Mouse (Mus musculus): Measurements from ENCODE around the gene Tpgs1.
"Not testable (repeated sequence)": the region's sequence is repeated elsewhere in the genome, so short reads cannot be mapped to it uniquely, and the experiment has no call there.

Tpgs1 gene

GRCm38 (mm10) chr10:79691986-79692548, 22.9 kb downstream of the Tpgs1 start:
- DNase-seq (ENCODE audit: low spot score in 2 of 2) = no peak

- no peak for DNase-seq (ENCODE audit: low spot score in 2 of 2)
Measured at GRCm38 (mm10) chr10:79693580-79694378, 24.6 kb downstream of the Tpgs1 start.

GRCm38 (mm10) chr10:79694379-79694655, 25.1 kb downstream of the Tpgs1 start:
- DNase-seq (ENCODE audit: low spot score in 2 of 2) = no peak

GRCm38 (mm10) chr10:79695231-79696128, 26.3 kb downstream of the Tpgs1 start:
- peak; percentile 63 to 73 for DNase-seq (ENCODE audit: low spot score in 2 of 2)

GRCm38 (mm10) chr10:79696129-79696651, 27.0 kb downstream of the Tpgs1 start:
- no peak for DNase-seq (ENCODE audit: low spot score in 2 of 2)

- DNase-seq (ENCODE audit: low spot score in 2 of 2) = no peak
Measured at GRCm38 (mm10) chr10:79697916-79698315, 28.7 kb downstream of the Tpgs1 start.

- no peak for DNase-seq (ENCODE audit: low spot score in 2 of 2)
Measured at GRCm38 (mm10) chr10:79698459-79698858, 29.3 kb downstream of the Tpgs1 start.

- DNase-seq (ENCODE audit: low spot score in 2 of 2) = no peak
Measured at GRCm38 (mm10) chr10:79700676-79701075, 31.5 kb downstream of the Tpgs1 start.

GRCm38 (mm10) chr10:79701443-79702129, 32.4 kb downstream of the Tpgs1 start:
- DNase-seq (ENCODE audit: low spot score in 2 of 2) = peak in 1 of 2 experiments; percentile 56

- DNase-seq (ENCODE audit: low spot score in 2 of 2) = not testable (repeated sequence)
Measured at GRCm38 (mm10) chr10:79702970-79703369, 33.8 kb downstream of the Tpgs1 start.

GRCm38 (mm10) chr10:79703541-79703940, 34.4 kb downstream of the Tpgs1 start:
- no peak for DNase-seq (ENCODE audit: low spot score in 2 of 2)

- DNase-seq (ENCODE audit: low spot score in 2 of 2) = peak; percentile 97 to 99
Measured at GRCm38 (mm10) chr10:79704065-79704969, 35.1 kb downstream of the Tpgs1 start, which contains the start of gene Bsg. Gene Bsg (plus strand): TSS chr10:79704491.

GRCm38 (mm10) chr10:79704970-79705360, 35.8 kb downstream of the Tpgs1 start:
- DNase-seq (ENCODE audit: low spot score in 2 of 2) = no peak

- DNase-seq (ENCODE audit: low spot score in 2 of 2) = no peak
Measured at GRCm38 (mm10) chr10:79705951-79706350, 36.8 kb downstream of the Tpgs1 start.

GRCm38 (mm10) chr10:79706406-79707094, 37.4 kb downstream of the Tpgs1 start:
- no peak for DNase-seq (ENCODE audit: low spot score in 2 of 2)

- DNase-seq (ENCODE audit: low spot score in 2 of 2) = no peak
Measured at GRCm38 (mm10) chr10:79707162-79707561, 38.0 kb downstream of the Tpgs1 start.

- DNase-seq (ENCODE audit: low spot score in 2 of 2) = no peak
Measured at GRCm38 (mm10) chr10:79707759-79708158, 38.6 kb downstream of the Tpgs1 start.

GRCm38 (mm10) chr10:79708668-79709067, 39.5 kb downstream of the Tpgs1 start:
- DNase-seq (ENCODE audit: low spot score in 2 of 2) = no peak

- DNase-seq (ENCODE audit: low spot score in 2 of 2) = no peak
Measured at GRCm38 (mm10) chr10:79709307-79709706, 40.1 kb downstream of the Tpgs1 start.

- no peak for DNase-seq (ENCODE audit: low spot score in 2 of 2)
Measured at GRCm38 (mm10) chr10:79712029-79712428, 42.9 kb downstream of the Tpgs1 start.
